Mouse (Mus musculus) liver, postnatal 0 days (tissue): ENCODE data around the gene Klhl7. TPM values are rescaled to one million over a fixed set of nuclear protein-coding genes. Genes with fewer than 3 reads are reported as not detected.

Experiments
- ATAC-seq: fragments of 200-750 bp; cut with Nextera tagmentation; 2 replicates; pipeline ENCODE4 v1.8.0; 2017; ENCODE audit warnings: mild to moderate bottlenecking, moderate library complexity
- DNase-seq: peaks from one replicate; pipeline ENCODE4 v3.0.0-alpha.2; 2016
- H3K27ac ChIP-seq: fragments of 300-500 bp; sonication (generic); 2 replicates; pipeline ENCODE4 v1.5.1; 2014; ENCODE audit warnings: antibody characterized with exemption, moderate library complexity, mild to moderate bottlenecking, low read depth
- H3K27me3 ChIP-seq: fragments of 300-500 bp; sonication (generic); 2 replicates; pipeline ENCODE4 v1.6.1; 2014; ENCODE audit warnings: low read length, control low read depth, mixed read lengths; ENCODE audit not compliant: insufficient read depth
- H3K36me3 ChIP-seq: fragments of 300-500 bp; sonication (generic); replicated peaks from 2 replicates; pipeline ENCODE4 v1.6.1; 2014; ENCODE audit warnings: mild to moderate bottlenecking, control low read depth, low read length, moderate library complexity, mixed read lengths; ENCODE audit not compliant: insufficient read depth
- H3K4me1 ChIP-seq: fragments of 300-500 bp; sonication (generic); 2 replicates; pipeline ENCODE4 v1.6.1; 2014; ENCODE audit warnings: antibody characterized with exemption, mild to moderate bottlenecking, control low read depth; ENCODE audit not compliant: insufficient read depth
- H3K4me2 ChIP-seq: fragments of 300-500 bp; sonication (generic); 2 replicates; pipeline ENCODE4 v1.6.1; 2014; ENCODE audit warnings: low read depth, mild to moderate bottlenecking, low read length, moderate library complexity, mixed read lengths
- H3K4me3 ChIP-seq: fragments of 300-500 bp; sonication (generic); 2 replicates; pipeline ENCODE4 v1.5.1; 2014; ENCODE audit warnings: low read depth, low read length
- H3K9ac ChIP-seq: fragments of 300-500 bp; sonication (generic); replicated peaks from 2 replicates; pipeline ENCODE4 v1.6.1; 2014; ENCODE audit warnings: mild to moderate bottlenecking, moderate library complexity
- H3K9me3 ChIP-seq: fragments of 300-500 bp; sonication (generic); 2 replicates; pipeline ENCODE4 v1.6.1; 2016; ENCODE audit warnings: mild to moderate bottlenecking, control low read depth, low read length, mixed read lengths
- CTCF ChIP-seq: sonication (generic); IDR thresholded peaks from 2 replicates; pipeline ENCODE4 v1.5.1; 2016; ENCODE audit warnings: antibody characterized with exemption, low read depth
- EP300 ChIP-seq: IDR thresholded peaks from 2 replicates; pipeline ENCODE4 v1.6.1; 2016; ENCODE audit warnings: antibody characterized with exemption, low read depth, mild to moderate bottlenecking
- WGBS: fragments of 180-500 bp; shearing (Covaris S2); extraction: QIAGEN DNeasy Blood & Tissue Kit; methylation state at CpG from one replicate; pipeline ENCODE4 v1.1.7; 2014; ENCODE audit not compliant: insufficient replicate concordance; 5-methylcytosine and 5-hydroxymethylcytosine counted together
- polyA plus RNA-seq: library from polyadenylated mRNA; unstranded; fragments of >200 nt; fragmentation: Nextera tagmentation; extraction: Ambion mirVana; gene quantifications from 2 replicates; pipeline ENCODE4 v1.2.1, GENCODE M21; 2015

The Klhl7 gene
- polyA plus RNA-seq, result 11.6 and 12.3 TPM in 2 replicates

GRCm38 (mm10) chr5:24100106-24100809, at the start of gene Klhl7:
Klhl7 (plus strand) TSS chr5:24100605.
- DNase-seq, result peak; percentile 93
- TF ChIP-seq CTCF, result peak; percentile 17; the same call in 1 of the 2 replicates
- TF ChIP-seq EP300, result no peak
- peak within 1 kb of the TSS; percentile 78 for H3K4me3 ChIP-seq
- 2% methylated on average over 47 of the region's 47 CpGs for WGBS
- 0 out of 2 replicates have a peak, but pooled peaks cover 2% of the 10 kb centered on the region for H3K36me3 ChIP-seq
- ATAC-seq, result peak; percentile 94
- H3K9ac ChIP-seq, result peak within 1 kb of the TSS; percentile 81
- peak within 1 kb of the TSS; percentile 92 for H3K27ac ChIP-seq
- H3K4me2 ChIP-seq, result peak within 1 kb of the TSS; percentile 82
- H3K9me3 ChIP-seq, result no peaks in the 10 kb centered on the region
- H3K4me1 ChIP-seq, result peaks cover 11% of the 10 kb centered on the region
- no peaks in the 10 kb centered on the region for H3K27me3 ChIP-seq

DNA sequence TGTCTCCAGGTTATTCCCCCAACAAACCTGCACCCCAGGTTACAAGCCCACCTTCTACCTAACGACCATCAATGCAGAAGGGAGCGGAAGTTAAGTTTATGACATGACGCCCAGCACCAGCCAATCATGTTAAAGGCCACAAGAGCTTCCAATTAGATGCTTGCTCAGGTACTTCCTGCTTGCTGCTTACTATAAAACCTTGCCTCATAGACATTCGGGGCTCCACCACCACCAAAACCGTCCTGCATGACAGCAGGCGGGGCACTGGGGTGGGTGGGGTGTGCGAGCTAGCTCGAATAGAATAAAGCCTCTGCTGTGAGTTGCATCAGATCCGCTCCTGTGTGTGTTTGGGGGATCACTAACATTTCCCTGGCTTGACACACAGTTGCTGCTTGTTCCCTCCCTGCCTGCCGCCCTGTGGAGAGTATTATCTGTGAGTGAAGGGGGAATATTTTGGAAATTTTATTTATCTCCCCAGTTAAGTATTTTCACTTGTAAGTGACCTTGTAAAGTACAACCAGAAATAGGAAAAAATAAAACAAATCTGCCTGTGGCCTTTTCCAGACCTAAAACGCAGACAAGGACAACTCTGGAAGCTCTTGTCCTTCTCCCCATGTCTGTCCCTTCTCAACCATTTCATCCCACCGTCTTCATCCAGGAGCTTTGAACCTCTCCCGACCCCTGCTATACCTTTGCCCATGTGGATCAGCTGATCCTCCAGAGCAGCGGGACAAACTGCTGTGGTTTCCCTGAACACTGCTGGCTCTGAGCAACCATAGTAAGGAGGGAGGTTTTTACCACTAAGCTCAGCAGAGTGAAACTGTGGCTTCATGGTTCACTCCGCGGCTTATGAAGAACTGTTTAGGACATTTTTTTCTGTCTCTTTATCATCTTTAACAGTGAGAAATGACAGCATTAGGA, 48.4 kb upstream of the Klhl7 start:
- WGBS, result 59% methylated on average over 16 of the region's 16 CpGs
- Histone ChIP-seq H3K9ac (no peak overlapping the region), H3K36me3 (no peaks in the 10 kb centered on the region), H3K27ac (peak overlapping the region; percentile 36; the same call in 1 of the 2 replicates), H3K4me2 (no peak overlapping the region), H3K4me1 (peaks cover 12% of the 10 kb centered on the region; the same call in 1 of the 2 replicates), H3K4me3 (no peak overlapping the region), H3K27me3 (no peaks in the 10 kb centered on the region), H3K9me3 (no peaks in the 10 kb centered on the region)
- no peak for ATAC-seq
- DNase-seq, result no peak
- no peak for TF ChIP-seq EP300
- no peak for TF ChIP-seq CTCF

DNA sequence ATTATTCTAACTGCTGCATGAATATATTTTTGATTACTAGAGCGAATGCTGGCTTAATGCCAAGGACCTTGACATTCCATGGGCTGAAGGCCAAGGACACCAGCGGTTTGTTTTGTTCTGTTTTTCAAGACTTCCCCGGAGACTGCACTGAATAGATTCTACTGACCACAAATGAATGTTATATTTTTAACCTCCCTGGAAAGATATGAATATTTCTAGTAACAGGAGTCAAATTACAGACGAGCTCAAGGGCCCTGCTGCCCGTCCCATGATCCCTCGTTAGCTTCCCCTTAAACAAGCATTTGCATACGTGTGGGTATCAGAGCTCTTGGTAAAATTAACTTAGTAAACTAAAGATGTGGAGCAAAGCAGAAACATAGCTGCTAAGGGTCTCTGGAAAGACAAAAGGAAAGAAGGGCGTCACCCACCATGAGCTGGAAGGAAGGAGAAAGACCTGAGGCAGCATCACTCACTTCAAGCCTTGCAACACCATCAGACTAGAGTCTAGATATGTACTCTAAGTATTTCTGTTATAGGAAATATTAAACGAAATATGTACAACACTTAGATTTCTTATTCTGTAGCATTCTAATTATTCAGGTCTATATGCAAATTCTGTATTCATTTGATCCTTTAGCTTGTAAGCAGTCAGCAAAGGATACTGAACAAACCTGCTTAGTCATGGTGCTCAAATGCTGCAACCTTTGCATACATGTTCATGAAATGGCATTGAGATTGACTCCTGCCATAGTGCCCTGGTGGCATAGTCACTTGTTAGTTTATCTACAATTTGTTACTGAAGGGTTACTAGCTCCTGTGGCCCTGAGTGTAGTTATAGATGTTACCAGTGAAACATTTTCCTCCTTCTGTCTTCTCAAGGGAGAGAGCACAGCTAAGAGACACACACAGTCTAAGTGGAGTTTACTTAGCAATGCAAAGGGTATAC, 46.9 kb upstream of the Klhl7 start:
- no peak overlapping the region for H3K27ac ChIP-seq

DNA sequence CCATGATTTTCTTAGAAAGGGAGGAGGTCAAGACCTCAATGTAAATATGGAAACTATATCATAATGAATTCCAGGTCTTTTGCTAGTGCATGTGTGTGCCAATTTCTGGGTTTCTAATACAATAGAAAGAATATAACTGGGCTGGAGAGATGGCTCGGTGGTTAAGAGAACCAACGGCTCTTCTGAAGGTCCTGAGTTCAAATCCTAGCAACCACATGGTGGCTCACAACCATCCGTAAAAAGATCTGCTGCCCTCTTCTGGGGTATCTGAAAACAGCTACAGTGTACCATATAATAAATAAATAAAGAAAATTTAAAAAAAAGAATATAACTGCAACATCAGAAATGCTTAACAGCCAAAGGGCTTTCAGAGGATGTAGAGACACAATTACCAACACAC, 46.0 kb upstream of the Klhl7 start:
- Histone ChIP-seq H3K4me1 (0 out of 2 replicates have a peak, but pooled peaks cover 7% of the 10 kb centered on the region), H3K4me3 (no peak overlapping the region), H3K27me3 (no peaks in the 10 kb centered on the region), H3K27ac (no peak overlapping the region), H3K9me3 (no peaks in the 10 kb centered on the region), H3K9ac (no peak overlapping the region), H3K4me2 (no peak overlapping the region), H3K36me3 (no peaks in the 10 kb centered on the region)
- ATAC-seq (no peak), DNase-seq (no peak)
- no peak for TF ChIP-seq EP300
- TF ChIP-seq CTCF, result 0 out of 2 replicates have a peak, but pooled peaks have one; percentile 14
- 90% methylated on average over 3 of the region's 3 CpGs for WGBS

More for the DNA sequence above, 46.9 kb upstream of the Klhl7 start:
- no peaks in the 10 kb centered on the region for H3K36me3 ChIP-seq
- H3K9ac ChIP-seq, result no peak overlapping the region
- 0 out of 2 replicates have a peak, but pooled peaks cover 7% of the 10 kb centered on the region for H3K4me1 ChIP-seq
- no peak overlapping the region for H3K4me3 ChIP-seq
- no peak overlapping the region for H3K4me2 ChIP-seq
- ATAC-seq (peak; percentile 47), DNase-seq (peak; percentile 27)
- no peaks in the 10 kb centered on the region for H3K9me3 ChIP-seq
- peak; percentile 54 for TF ChIP-seq EP300
- TF ChIP-seq CTCF, result no peak
- H3K27me3 ChIP-seq, result no peaks in the 10 kb centered on the region
- whole genome bisulfite sequencing, result 54% methylated on average over 9 of the region's 9 CpGs

DNA sequence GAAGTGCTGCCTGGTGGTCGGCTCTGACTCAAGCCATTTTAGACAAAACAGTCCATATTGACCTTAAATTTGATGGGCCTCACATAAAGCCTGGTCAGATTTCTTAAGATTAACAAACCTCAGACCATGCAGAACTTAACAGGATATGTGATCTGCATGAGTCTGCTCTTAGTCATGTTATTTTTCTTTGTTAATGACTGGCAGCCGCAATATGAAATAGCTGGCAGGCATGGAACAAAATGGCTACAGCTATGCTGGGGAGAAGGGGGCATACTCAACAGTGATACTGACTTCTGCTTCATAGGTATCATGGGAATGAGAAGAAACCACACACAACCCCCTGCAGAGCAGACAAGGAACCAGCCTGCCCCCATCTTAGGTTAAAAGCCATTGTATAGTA, 43.5 kb upstream of the Klhl7 start:
- Histone ChIP-seq H3K9me3 (no peaks in the 10 kb centered on the region), H3K36me3 (no peaks in the 10 kb centered on the region), H3K27me3 (no peaks in the 10 kb centered on the region), H3K27ac (no peak overlapping the region), H3K4me2 (no peak overlapping the region), H3K4me3 (no peak overlapping the region), H3K9ac (no peak overlapping the region), H3K4me1 (0 out of 2 replicates have a peak, but pooled peaks cover 7% of the 10 kb centered on the region)
- no peak for DNase-seq
- 82% methylated on average over 2 of the region's 2 CpGs for WGBS
- no peak for TF ChIP-seq CTCF
- no peak for TF ChIP-seq EP300
- ATAC-seq, result no peak
